Mouse (Mus musculus) limb, embryonic 11.5 days (tissue): ENCODE measurements around the gene Glp2r. TPM values are rescaled to one million over a fixed set of nuclear protein-coding genes. Genes with fewer than 3 reads are reported as not detected.

Source experiments
- ATAC-seq: fragments of 200-750 bp; cut with Nextera tagmentation; 2 replicates; pipeline ENCODE4 v1.8.0; 2017; ENCODE audit warnings: low read depth; ENCODE audit not compliant: insufficient number of reproducible peaks, low FRiP score, low TSS enrichment
- DNase-seq: peaks from one replicate; pipeline ENCODE4 v3.0.0-alpha.2; 2015; ENCODE audit warnings: low spot score
- H3K27ac ChIP-seq: fragments of 300-500 bp; sonication (generic); replicated peaks from 2 replicates; pipeline ENCODE4 v1.5.1; 2014; ENCODE audit warnings: low read depth, mild to moderate bottlenecking, low read length
- H3K27me3 ChIP-seq: fragments of 300-500 bp; sonication (generic); 2 replicates; pipeline ENCODE4 v1.6.1; 2014; ENCODE audit warnings: mild to moderate bottlenecking, low read length, mixed read lengths; ENCODE audit not compliant: control insufficient read depth, insufficient read depth
- H3K36me3 ChIP-seq: fragments of 300-500 bp; sonication (generic); 2 replicates; pipeline ENCODE4 v1.6.1; 2014; ENCODE audit warnings: mild to moderate bottlenecking, low read length, moderate library complexity, mixed read lengths; ENCODE audit not compliant: control insufficient read depth, insufficient read depth
- H3K4me1 ChIP-seq: fragments of 300-500 bp; sonication (generic); 2 replicates; pipeline ENCODE4 v1.6.1; 2014; ENCODE audit warnings: low read length, mixed read lengths; ENCODE audit not compliant: control insufficient read depth, insufficient read depth
- H3K4me2 ChIP-seq: fragments of 300-500 bp; sonication (generic); 2 replicates; pipeline ENCODE4 v1.6.1; 2014; ENCODE audit warnings: low read depth, mild to moderate bottlenecking, moderate library complexity; ENCODE audit not compliant: severe bottlenecking
- H3K4me3 ChIP-seq: fragments of 300-500 bp; sonication (generic); 2 replicates; pipeline ENCODE4 v1.5.1; 2014; ENCODE audit warnings: low read depth, low read length
- H3K9ac ChIP-seq: fragments of 300-500 bp; sonication (generic); 2 replicates; pipeline ENCODE4 v1.6.1; 2014; ENCODE audit warnings: mild to moderate bottlenecking, low read length
- H3K9me3 ChIP-seq: fragments of 300-500 bp; sonication (generic); 2 replicates; pipeline ENCODE4 v1.6.1; 2016; ENCODE audit warnings: low read length; ENCODE audit not compliant: control insufficient read depth
- WGBS: fragments of 180-500 bp; shearing (Covaris S2); extraction: QIAGEN DNeasy Blood & Tissue Kit; methylation state at CpG from one replicate; pipeline ENCODE4 v1.1.7; 2014; 5-methylcytosine and 5-hydroxymethylcytosine counted together
- polyA plus RNA-seq: library from polyadenylated mRNA; unstranded; fragments of >200 nt; fragmentation: Nextera tagmentation; extraction: Ambion mirVana; gene quantifications from 2 replicates; pipeline ENCODE4 v1.2.1, GENCODE M21; 2014

Glp2r gene
- polyA plus RNA-seq, 1 experiment from 2014 or later = 0.05 TPM

DNA sequence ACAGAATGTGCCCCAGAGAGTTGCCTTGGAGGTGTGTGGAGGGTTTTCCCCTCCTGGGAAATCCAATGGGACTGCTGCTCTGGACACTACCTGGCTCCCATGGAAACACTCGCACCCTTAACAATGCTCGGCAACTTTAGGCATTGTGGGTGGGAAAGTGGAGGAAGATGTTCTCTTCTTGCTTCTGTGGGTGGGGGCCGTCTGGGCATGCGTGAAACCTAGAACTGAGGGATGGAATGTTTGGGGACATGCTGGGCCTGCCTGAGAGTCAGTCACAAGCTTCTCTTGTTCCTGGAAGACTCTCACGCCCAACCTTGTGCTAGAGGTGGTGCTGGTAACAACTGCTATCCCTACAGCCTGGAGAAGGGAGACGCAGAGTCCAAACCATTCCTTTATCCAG lies 106.0 kb downstream of the Glp2r start:
- H3K4me3 ChIP-seq = no peak overlapping the region
- H3K36me3 ChIP-seq = no peaks in the 10 kb centered on the region
- H3K27me3 ChIP-seq = no peaks in the 10 kb centered on the region
- no peak overlapping the region for H3K27ac ChIP-seq
- ATAC-seq (no peak), DNase-seq (no peak)
- WGBS = 87% methylated on average over 6 of the region's 6 CpGs
- no peaks in the 10 kb centered on the region for H3K4me1 ChIP-seq
- no peaks in the 10 kb centered on the region for H3K9me3 ChIP-seq
- no peak overlapping the region for H3K9ac ChIP-seq
- H3K4me2 ChIP-seq = no peak overlapping the region

- no peak overlapping the region for H3K4me3 ChIP-seq
- no peaks in the 10 kb centered on the region for H3K27me3 ChIP-seq
- H3K9me3 ChIP-seq = no peaks in the 10 kb centered on the region
- no peaks in the 10 kb centered on the region for H3K4me1 ChIP-seq
- H3K27ac ChIP-seq = no peak overlapping the region
- 85% methylated on average over 3 of the region's 3 CpGs for WGBS
- no peaks in the 10 kb centered on the region for H3K36me3 ChIP-seq
- no peak for DNase-seq
- no peak overlapping the region for H3K9ac ChIP-seq
- ATAC-seq = no peak
- no peak overlapping the region for H3K4me2 ChIP-seq
Observed at GRCm38 (mm10) chr11:67664261-67664660, 106.7 kb downstream of the Glp2r start.

- Histone ChIP-seq H3K27me3 (no peaks in the 10 kb centered on the region), H3K9me3 (no peaks in the 10 kb centered on the region), H3K4me2 (no peak overlapping the region), H3K9ac (no peak overlapping the region), H3K4me3 (no peak overlapping the region), H3K36me3 (no peaks in the 10 kb centered on the region), H3K27ac (no peak overlapping the region), H3K4me1 (no peaks in the 10 kb centered on the region)
- WGBS = 95% methylated on average over 4 of the region's 4 CpGs
- no peak for DNase-seq
- no peak for ATAC-seq
Observed at GRCm38 (mm10) chr11:67663437-67663836, 107.5 kb downstream of the Glp2r start.

- DNase-seq (no peak), ATAC-seq (no peak)
- Histone ChIP-seq H3K4me3 (no peak overlapping the region), H3K4me1 (no peaks in the 10 kb centered on the region), H3K9me3 (no peaks in the 10 kb centered on the region), H3K9ac (no peak overlapping the region), H3K4me2 (no peak overlapping the region), H3K27ac (no peak overlapping the region), H3K36me3 (no peaks in the 10 kb centered on the region), H3K27me3 (no peaks in the 10 kb centered on the region)
- WGBS = 91% methylated on average over 8 of the region's 8 CpGs
Observed at GRCm38 (mm10) chr11:67661465-67661864, 109.5 kb downstream of the Glp2r start.

GRCm38 (mm10) chr11:67657685-67658382 lies 113.1 kb downstream of the Glp2r start:
- WGBS = 48% methylated on average over 11 of the region's 11 CpGs
- H3K4me1 ChIP-seq = no peaks in the 10 kb centered on the region; the same call in 1 of the 2 replicates
- no peak overlapping the region for H3K4me3 ChIP-seq
- H3K27me3 ChIP-seq = no peaks in the 10 kb centered on the region
- no peak overlapping the region for H3K4me2 ChIP-seq
- H3K9me3 ChIP-seq = no peaks in the 10 kb centered on the region
- H3K36me3 ChIP-seq = no peaks in the 10 kb centered on the region
- DNase-seq = peak; percentile 68
- no peak overlapping the region for H3K9ac ChIP-seq
- H3K27ac ChIP-seq = no peak overlapping the region
- no peak for ATAC-seq

DNA sequence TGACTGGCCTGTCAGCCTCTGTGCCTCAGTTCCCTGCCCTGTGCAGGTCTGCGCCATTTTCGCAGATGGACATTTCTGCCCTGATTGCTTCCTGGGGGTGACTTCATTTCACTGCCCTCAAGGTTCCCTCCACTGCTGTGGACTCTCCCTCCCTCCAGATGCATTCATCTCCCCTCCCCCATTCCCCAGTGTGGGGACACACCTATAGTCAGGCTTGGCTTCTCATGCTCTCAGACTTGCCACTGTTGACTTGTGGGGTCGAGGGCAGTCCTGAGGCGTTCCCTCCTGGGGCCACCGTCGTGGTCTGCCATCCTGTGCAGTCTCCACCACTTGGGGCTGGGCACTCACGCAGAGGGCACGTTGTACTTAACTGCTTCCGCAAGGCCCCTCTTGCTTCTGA lies 114.1 kb downstream of the Glp2r start:
- ATAC-seq (no peak), DNase-seq (no peak)
- no peaks in the 10 kb centered on the region for H3K27me3 ChIP-seq
- H3K4me1 ChIP-seq = peaks cover 4% of the 10 kb centered on the region
- no peak overlapping the region for H3K4me3 ChIP-seq
- H3K4me2 ChIP-seq = no peak overlapping the region
- H3K9me3 ChIP-seq = no peaks in the 10 kb centered on the region
- H3K36me3 ChIP-seq = no peaks in the 10 kb centered on the region
- WGBS = 87% methylated on average over 9 of the region's 9 CpGs
- no peak overlapping the region for H3K27ac ChIP-seq
- no peak overlapping the region; the same call in 1 of the 2 replicates for H3K9ac ChIP-seq

DNA sequence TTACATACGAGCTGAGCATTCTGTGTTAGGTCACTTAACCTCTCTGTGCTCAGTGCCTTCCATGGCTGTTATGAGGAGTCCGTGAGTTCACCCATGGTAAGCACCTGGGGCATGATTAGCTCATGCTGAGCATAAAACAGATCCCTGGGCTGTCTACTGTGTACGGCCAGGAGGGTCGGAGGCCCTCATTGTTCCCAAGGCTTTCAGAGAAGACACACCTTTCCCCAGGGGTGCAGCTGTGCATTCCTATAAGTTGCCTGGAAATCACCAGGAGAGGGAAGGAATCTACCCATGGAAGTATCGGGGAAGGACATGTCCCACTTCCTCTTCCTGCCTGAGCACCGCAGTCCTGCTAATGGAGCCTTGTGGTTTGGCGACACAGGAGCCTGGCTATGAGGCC lies 114.6 kb downstream of the Glp2r start:
- H3K27me3 ChIP-seq = no peaks in the 10 kb centered on the region
- no peak overlapping the region for H3K9ac ChIP-seq
- H3K36me3 ChIP-seq = no peaks in the 10 kb centered on the region
- H3K4me1 ChIP-seq = peaks cover 5% of the 10 kb centered on the region
- DNase-seq (no peak), ATAC-seq (no peak)
- H3K27ac ChIP-seq = no peak overlapping the region
- H3K4me2 ChIP-seq = no peak overlapping the region
- 86% methylated on average over 7 of the region's 7 CpGs for WGBS
- no peak overlapping the region for H3K4me3 ChIP-seq
- H3K9me3 ChIP-seq = no peaks in the 10 kb centered on the region

GRCm38 (mm10) chr11:67655236-67655959 lies 115.6 kb downstream of the Glp2r start:
- Histone ChIP-seq H3K9me3 (no peaks in the 10 kb centered on the region), H3K9ac (no peak overlapping the region), H3K4me2 (no peak overlapping the region), H3K27ac (no peak overlapping the region), H3K4me1 (peaks cover 5% of the 10 kb centered on the region), H3K36me3 (no peaks in the 10 kb centered on the region), H3K4me3 (no peak overlapping the region), H3K27me3 (no peaks in the 10 kb centered on the region)
- DNase-seq (no peak), ATAC-seq (no peak)
- 72% methylated on average over 17 of the region's 17 CpGs for WGBS
